Comparison of ENCODE assay signal across 13 mouse cellular contexts in the genomic region with DNA sequence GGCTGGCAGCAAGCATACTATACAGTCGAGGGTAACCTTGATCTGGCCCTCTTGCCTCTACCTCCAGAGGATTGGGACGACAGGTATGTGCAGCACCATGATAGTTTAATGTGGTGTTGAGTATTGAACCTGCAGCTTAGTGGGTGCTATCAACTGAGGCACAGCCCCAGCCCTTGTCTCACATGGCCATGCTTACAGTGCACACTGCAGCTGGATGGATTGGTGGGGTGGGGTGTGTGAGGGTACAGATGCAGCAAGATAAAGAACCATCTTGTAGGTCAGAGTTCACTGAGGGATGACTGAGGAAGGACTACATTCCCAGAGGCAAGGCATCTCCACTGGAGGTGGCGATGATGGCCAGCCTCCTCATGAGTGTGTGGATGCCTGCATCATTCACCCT.
"Had no signal": no experiment of that assay in that cellular context is flagged by ENCODE, and none has a peak within 500 bp of the region (broad histone marks: within the 10 kb centered on the region; RNA-seq: fewer than 3 reads in every experiment).

No protein-coding gene starts in this region.

- H3K36me3 ChIP-seq: lung, embryonic 15.5 days; midbrain, embryonic 13.5 days; midbrain, embryonic 15.5 days; neural tube, embryonic 12.5 days had no signal

- H3K4me1 ChIP-seq: lung, embryonic 15.5 days; midbrain, embryonic 13.5 days; midbrain, embryonic 15.5 days; neural tube, embryonic 12.5 days had no signal

- H3K4me2 ChIP-seq: lung, embryonic 15.5 days; midbrain, embryonic 11.5 days; midbrain, embryonic 13.5 days; midbrain, embryonic 15.5 days; neural tube, embryonic 12.5 days had no signal

- DNase-seq: lung, adult 2 months; lung, postnatal 14 days; lung, postnatal 4 days; right cerebral cortex, postnatal 14 days; thymus, adult 2 months; thymus, postnatal 25 days; thymus, postnatal 4 days had no signal

- H3K9me3 ChIP-seq: lung, embryonic 15.5 days; midbrain, embryonic 13.5 days; midbrain, embryonic 15.5 days; neural tube, embryonic 12.5 days had no signal

- ATAC-seq: lung, postnatal 0 days; midbrain, embryonic 13.5 days; midbrain, embryonic 15.5 days had no signal

- H3K4me3 ChIP-seq: lung, embryonic 15.5 days; midbrain, embryonic 13.5 days; midbrain, embryonic 15.5 days; neural tube, embryonic 12.5 days had no signal

- H3K27me3 ChIP-seq: lung, embryonic 15.5 days; midbrain, embryonic 13.5 days; midbrain, embryonic 15.5 days; neural tube, embryonic 12.5 days had no signal

- H3K9ac ChIP-seq: lung, embryonic 15.5 days; midbrain, embryonic 13.5 days; midbrain, embryonic 15.5 days; neural tube, embryonic 12.5 days had no signal

- H3K27ac ChIP-seq: lung, embryonic 15.5 days; midbrain, embryonic 13.5 days; midbrain, embryonic 15.5 days; neural tube, embryonic 12.5 days had no signal
